Mouse (Mus musculus) natural killer cell, adult 2 months (primary cell): ENCODE data around the gene Cd164.

ENCODE experiments used
- DNase-seq, 2 experiments: peaks; one replicate each; pipeline ENCODE4 v3.0.0; 2022; ENCODE audit warnings: low spot score in 2 of 2

Cd164 gene

GRCm38 (mm10) chr10:41500941-41501340 lies 18.3 kb upstream of the Cd164 start:
- DNase-seq: no peak

DNA sequence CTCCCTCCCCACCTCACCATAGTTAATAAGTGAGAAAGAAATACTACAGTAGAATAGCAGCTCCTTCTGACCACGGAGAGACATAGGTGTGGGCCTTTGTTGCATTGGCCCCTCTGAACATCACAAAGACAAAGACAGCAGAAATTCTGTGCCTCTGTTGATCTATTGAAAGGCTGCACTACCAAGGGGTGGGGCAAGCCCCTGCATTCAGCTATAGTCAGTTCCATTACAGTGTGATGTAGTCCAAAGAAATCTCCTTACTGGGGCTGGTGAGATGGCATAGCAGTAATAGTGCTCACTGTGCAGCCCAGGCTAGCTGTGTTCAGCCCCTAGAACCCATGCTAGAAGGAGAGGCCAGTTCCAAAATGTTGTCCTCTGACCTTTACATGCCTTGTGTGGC lies 14.2 kb upstream of the Cd164 start:
- no peak for DNase-seq

GRCm38 (mm10) chr10:41505446-41505845 lies 13.8 kb upstream of the Cd164 start:
- DNase-seq: peak; percentile 42 to 57

- peak in 1 of 2 experiments; percentile 32 for DNase-seq
Measured at GRCm38 (mm10) chr10:41509160-41509559, 10.1 kb upstream of the Cd164 start.

DNA sequence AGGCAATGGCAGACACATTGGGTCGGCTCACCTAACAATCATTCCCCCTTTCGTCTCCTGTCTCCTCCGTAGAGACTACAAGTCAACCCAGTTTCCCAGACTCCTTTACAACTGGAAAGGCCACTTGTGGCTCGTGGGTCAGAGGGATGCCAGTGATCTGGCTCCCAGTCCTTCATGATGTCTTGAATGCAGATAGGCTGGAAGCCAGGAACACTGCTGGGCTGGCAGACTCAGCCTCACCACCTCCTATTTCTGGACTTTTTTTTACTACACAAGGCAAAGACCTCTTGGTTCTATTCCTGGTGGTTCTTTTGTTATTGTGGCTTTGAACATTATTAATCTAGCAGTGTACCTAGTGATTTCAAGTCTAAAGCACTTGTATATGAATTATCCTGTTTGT lies 4.9 kb upstream of the Cd164 start:
- no peak for DNase-seq

- DNase-seq: no peak
Measured at GRCm38 (mm10) chr10:41514921-41515320, 4.3 kb upstream of the Cd164 start.

DNA sequence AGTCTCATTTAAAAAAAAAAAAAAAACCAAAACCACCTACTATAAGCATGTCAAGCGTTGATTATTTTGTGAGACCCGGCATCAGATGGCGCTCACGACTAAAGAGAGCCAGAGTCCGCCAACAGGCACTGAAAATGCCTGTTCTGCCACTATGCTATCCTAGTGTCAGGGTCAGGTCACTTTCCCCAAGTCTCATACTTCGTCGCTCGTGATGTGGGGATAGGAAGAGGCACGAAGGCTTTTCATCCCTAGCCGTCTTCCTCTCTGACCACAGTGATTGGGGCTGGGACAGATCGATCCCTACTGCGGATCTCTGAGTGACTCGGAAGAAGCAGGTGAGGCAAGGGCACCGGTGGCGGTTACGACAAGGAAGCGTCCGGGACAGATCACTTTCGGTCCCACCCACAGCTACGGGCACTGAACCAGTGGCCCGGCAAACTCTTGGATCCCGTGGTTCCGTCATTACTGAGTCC lies 670 bp upstream of the Cd164 start:
- peak; percentile 84 to 87 for DNase-seq

DNA sequence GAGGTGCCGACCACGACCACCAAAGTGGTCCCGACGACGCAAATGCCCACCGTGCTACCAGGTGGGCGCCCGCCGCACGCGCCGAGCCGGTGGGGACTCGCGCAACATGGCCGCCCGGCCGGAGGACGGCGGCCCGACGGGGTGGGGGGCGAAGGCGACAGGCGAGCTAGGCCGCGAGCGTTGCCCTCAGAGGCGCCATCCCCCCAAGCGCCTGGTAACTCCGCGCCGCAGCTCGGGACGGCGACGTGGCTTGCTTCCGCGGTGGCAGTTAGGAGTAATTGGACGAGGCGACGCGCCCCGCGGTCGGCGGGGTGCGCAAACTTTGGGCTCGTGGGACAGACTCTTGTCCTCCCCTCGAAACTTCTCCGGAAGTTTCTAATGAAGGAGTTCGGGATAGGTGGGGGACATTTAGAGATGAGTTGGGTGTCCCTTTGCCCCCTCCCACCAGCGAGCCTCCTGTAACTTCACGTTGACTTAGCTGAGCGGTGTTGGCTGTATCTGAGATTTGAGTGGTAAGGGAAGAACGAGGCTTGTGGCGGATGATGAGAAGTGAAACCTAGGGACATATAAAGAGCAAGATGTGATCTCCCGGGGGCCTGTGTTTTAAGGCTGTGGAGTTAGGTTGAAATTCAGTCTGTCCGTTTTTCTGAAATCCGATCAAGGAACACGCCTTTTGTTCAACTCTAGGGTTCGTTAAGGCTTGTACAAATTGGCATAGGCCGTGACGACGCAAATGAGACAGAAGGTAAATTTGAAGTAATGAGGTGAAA lies 611 bp downstream of the Cd164 start:
- peak in 1 of 2 experiments; percentile 59 for DNase-seq

DNA sequence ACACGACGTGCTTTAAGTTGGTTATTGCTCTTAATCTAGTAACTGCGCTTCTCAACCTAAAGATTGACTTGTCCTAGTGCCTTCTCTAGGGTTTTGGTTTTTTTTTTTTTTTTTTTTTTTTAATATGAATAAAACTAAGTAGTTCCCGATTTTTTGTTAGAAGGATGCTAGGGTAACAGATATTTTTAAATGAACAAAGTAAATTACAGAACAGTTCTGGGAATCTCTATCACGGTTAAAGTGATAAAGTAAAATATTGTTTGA lies 1.1 kb downstream of the Cd164 start:
- no peak for DNase-seq

DNA sequence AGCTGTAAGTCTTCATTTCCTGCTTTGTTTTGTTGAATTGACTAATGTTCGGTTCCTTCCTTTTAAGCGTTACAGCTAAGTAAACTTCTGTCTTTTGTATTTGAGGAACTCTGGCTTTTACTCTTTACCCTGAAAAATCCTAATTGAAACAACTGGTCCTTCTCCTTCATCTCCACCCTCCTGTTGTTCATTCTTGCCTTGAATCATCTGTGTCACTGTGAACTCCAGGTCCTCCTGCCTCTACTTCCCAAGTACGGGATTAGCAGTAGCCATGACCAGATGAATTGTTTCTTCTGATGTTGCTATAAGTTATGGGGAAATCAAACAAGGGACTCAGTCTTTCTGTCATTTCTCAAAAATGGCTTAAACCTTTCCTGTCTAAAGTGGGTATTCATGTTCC lies 4.2 kb downstream of the Cd164 start:
- DNase-seq: no peak

DNA sequence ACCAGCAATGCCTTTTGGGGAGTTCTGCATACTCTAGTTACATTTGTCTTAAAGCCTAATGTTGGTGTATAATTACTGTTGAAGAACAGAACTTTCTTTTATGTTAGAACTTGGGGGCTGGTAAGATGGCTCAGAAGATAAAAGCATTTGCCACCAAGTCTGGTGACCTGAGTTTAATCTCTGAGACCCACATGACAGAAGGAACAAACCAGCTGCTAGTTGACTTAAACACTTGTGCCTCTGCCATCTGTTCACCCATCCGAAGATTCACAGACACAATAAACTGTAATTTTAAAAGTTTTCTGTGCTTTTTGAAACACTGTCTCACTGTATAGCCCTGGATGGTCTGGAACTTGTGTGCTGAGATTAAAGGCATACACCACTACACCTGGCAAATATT lies 6.5 kb downstream of the Cd164 start:
- no peak for DNase-seq

DNA sequence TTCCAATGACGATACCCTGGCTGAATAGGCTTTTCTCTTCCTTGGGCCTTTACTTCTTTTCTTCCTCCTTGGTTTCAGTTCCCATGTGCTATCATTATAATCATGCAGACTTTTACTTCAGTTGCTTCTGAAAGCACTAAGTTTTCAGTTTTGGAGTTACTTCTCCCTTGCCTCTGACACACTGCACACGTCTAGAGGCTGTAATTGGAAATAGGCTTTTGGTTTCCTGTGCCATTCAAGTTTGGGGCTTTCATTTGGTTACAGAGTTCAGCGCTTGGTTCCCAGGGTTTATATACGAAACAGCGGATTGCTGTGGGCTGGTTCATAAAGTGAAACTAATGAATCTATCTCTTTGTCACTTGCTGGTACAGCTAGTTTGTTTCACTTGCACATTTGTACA lies 10.8 kb downstream of the Cd164 start:
- DNase-seq: peak; percentile 16 to 40

GRCm38 (mm10) chr10:41535991-41536390 lies 16.8 kb downstream of the Cd164 start:
- DNase-seq: no peak

DNA sequence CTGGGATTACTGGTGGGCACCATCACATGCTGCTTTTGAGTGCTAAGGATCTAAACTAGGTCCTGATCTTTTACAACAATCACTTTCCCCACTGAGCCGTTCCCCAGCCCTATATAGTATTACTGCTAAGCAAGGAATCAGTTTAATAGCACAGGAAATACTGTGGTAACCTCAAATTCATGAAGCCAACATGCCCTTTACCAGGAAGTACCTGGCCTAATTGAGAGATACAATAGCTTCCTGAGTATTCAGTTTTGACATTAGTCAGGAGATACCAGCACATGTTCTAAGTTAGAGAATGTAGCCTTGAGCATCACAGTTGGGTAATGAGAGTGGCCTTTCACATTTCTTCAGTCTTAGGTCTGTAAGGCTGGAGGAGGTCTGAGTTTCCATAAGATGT lies 17.5 kb downstream of the Cd164 start:
- DNase-seq: no peak

GRCm38 (mm10) chr10:41537226-41537982 lies 18.2 kb downstream of the Cd164 start:
- no peak for DNase-seq

GRCm38 (mm10) chr10:41537983-41538330 lies 18.7 kb downstream of the Cd164 start:
- no peak for DNase-seq

GRCm38 (mm10) chr10:41538986-41539385 lies 19.8 kb downstream of the Cd164 start:
- no peak for DNase-seq

DNA sequence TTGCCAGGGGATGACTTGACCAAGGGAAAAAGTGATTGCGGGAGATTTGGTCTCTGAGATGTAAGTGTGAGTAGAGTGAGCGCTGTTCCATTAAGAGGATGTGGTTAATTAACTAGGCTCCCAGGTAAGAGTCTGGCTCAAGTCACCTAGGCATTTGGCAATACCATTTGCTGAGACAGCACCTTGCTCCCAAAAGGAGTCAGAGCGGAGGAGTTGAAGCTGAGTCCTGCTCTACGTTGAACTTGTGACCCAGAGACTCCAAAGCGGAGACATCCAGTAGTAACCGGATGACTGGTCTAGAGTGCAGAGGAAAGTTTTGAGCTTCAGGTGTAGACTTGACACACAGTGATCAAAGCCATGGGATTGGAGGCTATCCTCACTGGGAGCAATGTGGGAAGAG lies 22.8 kb downstream of the Cd164 start:
- DNase-seq: no peak

DNA sequence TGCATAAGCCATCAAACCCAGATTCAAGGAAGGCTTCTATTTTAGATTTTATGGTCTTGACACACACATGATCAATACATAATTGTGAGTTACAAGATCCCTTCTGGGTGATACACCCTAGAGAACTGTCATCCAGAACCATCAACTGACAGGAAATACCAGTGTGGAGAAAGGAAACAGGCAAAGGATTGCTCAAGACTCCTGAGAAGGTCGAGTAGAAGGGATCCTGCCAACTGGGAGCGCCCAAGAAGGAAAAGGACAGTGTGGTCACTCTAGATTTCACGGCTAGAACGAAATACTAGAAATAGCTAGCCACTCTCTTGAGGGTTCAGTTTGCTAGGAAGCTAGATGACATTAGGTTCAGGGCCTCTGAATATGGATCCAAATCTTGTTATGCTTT lies 24.2 kb downstream of the Cd164 start:
- DNase-seq: no peak

- no peak for DNase-seq
Measured at GRCm38 (mm10) chr10:41543844-41544243, 24.6 kb downstream of the Cd164 start.

- peak in 1 of 2 experiments; percentile 23 for DNase-seq
Measured at GRCm38 (mm10) chr10:41544481-41545190, 25.4 kb downstream of the Cd164 start.

DNA sequence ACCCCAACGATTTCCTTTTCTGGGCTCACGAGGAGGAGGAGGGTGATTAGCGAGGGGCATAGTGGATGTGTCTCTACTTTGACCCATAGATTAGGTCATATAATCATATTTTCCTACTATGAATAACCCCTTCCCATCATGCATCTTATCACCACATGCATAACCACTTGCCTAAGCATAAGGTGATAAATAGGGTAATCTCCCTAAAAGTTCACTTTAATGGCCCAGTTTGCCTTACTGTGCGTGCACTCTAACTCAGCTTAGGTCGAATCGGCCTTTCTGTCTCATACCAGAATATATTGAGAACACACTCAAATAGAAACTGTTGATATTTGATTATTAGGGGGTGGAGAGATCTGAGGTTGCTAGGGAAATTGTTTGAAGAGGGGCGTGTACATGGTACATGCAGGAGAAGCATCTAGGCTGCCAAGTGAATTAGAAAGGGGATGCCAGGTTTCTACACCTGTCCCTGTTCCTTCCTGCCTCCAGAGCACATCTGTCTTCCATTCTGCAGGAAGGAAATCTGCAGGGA lies 26.1 kb downstream of the Cd164 start:
- DNase-seq: no peak
